Mouse (Mus musculus) neural tube, embryonic 13.5 days (tissue): ENCODE results near the gene Tnik. TPM values are rescaled to one million over a fixed set of nuclear protein-coding genes. Genes with fewer than 3 reads are reported as not detected.
A peak's percentile ranks its signal among the peaks of the same experiment; 100 is the strongest.

ENCODE experiments used
- ATAC-seq: fragments of 200-750 bp; cut with Nextera tagmentation; 2 replicates; pipeline ENCODE4 v1.8.0; 2017; ENCODE audit warnings: low read depth, mild to moderate bottlenecking, moderate TSS enrichment, moderate library complexity
- H3K27ac ChIP-seq: fragments of 300-500 bp; sonication (generic); replicated peaks from 2 replicates; pipeline ENCODE4 v1.5.1; 2015; ENCODE audit warnings: moderate library complexity, mild to moderate bottlenecking, inconsistent platforms
- H3K27me3 ChIP-seq: fragments of 300-500 bp; sonication (generic); 2 replicates; pipeline ENCODE4 v1.6.1; 2015; ENCODE audit warnings: mild to moderate bottlenecking, inconsistent platforms
- H3K36me3 ChIP-seq: fragments of 300-500 bp; sonication (generic); 2 replicates; pipeline ENCODE4 v1.6.1; 2015; ENCODE audit warnings: mild to moderate bottlenecking, inconsistent platforms
- H3K4me1 ChIP-seq: fragments of 300-500 bp; sonication (generic); replicated peaks from 2 replicates; pipeline ENCODE4 v1.6.1; 2015; ENCODE audit warnings: inconsistent platforms
- H3K4me2 ChIP-seq: fragments of 300-500 bp; sonication (generic); 2 replicates; pipeline ENCODE4 v1.6.1; 2015; ENCODE audit warnings: inconsistent platforms, mild to moderate bottlenecking, moderate library complexity
- H3K4me3 ChIP-seq: fragments of 300-500 bp; sonication (generic); 2 replicates; pipeline ENCODE4 v1.5.1; 2015; ENCODE audit warnings: mild to moderate bottlenecking, inconsistent platforms
- H3K9ac ChIP-seq: fragments of 300-500 bp; sonication (generic); 2 replicates; pipeline ENCODE4 v1.6.1; 2015; ENCODE audit warnings: moderate library complexity, mild to moderate bottlenecking, inconsistent platforms
- H3K9me3 ChIP-seq: fragments of 300-500 bp; sonication (generic); 2 replicates; pipeline ENCODE4 v1.6.1; 2016; ENCODE audit warnings: inconsistent platforms
- whole genome bisulfite sequencing: fragments of 180-500 bp; shearing (Covaris S2); methylation state at CpG from one replicate; pipeline ENCODE4 v1.1.7; 2015; 5-methylcytosine and 5-hydroxymethylcytosine counted together
- polyA plus RNA-seq: library from polyadenylated mRNA; unstranded; fragments of >200 nt; fragmentation: Nextera tagmentation; extraction: Ambion mirVana; gene quantifications from 2 replicates; pipeline ENCODE4 v1.2.1, GENCODE M21; 2015

Gene Tnik
- polyA plus RNA-seq, 1 experiment from 2014 or later = 61.2 TPM

DNA sequence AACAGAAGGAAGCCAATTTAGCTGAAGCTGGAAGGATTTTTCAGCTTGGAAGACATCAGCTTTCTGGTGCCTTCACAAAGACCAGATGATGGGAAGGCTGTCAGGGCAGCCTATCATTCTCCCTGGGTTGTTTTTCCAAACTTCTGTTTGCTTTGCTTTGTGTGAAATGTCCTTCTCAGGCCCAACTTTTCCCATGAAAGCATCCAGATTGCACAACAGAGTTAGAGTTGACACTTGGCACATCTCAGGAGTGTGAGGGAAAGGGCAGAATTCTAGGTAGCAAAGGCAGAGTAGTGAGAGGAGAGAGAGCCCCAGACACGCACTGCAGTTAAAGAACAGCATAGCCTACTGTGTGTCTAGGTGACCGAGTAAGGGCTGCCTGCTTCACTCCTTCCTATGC, 194.5 kb downstream of the Tnik start:
- H3K27me3 ChIP-seq = no peaks in the 10 kb centered on the region
- 96% methylated on average over 2 of the region's 2 CpGs for WGBS
- no peak for ATAC-seq
- no peaks in the 10 kb centered on the region for H3K9me3 ChIP-seq
- H3K36me3 ChIP-seq = no peaks in the 10 kb centered on the region
- H3K4me2 ChIP-seq = no peak overlapping the region
- no peak overlapping the region for H3K27ac ChIP-seq
- no peak overlapping the region for H3K4me3 ChIP-seq
- no peaks in the 10 kb centered on the region for H3K4me1 ChIP-seq
- H3K9ac ChIP-seq = no peak overlapping the region

DNA sequence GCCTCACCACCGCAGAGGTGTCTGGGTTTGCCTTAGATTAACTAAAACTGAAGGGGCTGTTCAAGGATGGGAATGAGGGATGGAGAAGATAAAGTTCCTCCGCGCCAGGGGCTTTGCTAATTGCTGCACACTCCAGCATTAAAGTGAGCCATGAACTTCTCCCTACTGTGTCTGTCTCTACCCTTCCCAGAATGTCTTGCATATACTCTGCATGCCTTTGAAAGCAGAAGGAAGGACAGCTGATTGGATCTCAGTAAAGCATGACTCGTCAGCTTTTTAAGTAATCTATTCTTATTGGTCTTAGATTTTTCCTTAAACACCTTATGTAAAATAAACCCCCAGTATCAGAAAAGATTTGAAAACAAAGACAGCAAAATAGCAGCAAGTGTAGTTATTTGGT, 203.7 kb downstream of the Tnik start:
- H3K27me3 ChIP-seq = no peaks in the 10 kb centered on the region
- peaks cover 3% of the 10 kb centered on the region; the same call in 1 of the 2 replicates for H3K4me1 ChIP-seq
- H3K9me3 ChIP-seq = no peaks in the 10 kb centered on the region
- no peak overlapping the region for H3K4me3 ChIP-seq
- 92% methylated on average over 4 of the region's 4 CpGs for WGBS
- H3K9ac ChIP-seq = no peak overlapping the region
- ATAC-seq = no peak
- no peaks in the 10 kb centered on the region for H3K36me3 ChIP-seq
- H3K27ac ChIP-seq = no peak overlapping the region
- no peak overlapping the region for H3K4me2 ChIP-seq

DNA sequence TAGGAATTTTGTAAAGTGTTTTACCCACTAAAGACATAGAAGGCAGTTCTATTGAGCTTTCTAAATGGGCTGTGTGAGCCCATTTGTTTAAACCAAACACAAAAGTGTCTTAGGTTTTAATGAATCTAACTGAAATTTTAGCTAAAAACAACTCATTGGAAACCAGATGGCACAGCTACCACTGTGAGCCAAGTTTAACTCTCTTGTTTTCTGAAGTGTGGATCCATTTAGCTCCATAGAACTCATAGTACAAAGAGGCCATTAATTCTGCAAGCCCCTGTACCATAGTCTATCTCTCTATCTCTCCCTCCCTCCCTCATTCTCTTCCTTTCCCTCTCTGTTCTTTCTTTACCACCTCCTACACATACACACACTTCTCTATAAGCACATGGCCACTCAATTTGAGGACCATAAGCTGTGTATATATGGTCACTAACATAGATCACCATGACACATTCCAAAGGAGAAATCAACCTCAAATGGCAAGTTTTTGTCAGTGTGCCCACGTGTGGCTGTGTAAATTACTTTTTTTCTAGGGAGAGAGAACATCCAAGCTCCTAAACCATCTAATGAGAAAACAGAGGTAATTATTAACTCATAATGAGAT, 204.2 kb downstream of the Tnik start:
- Histone ChIP-seq H3K9ac (no peak overlapping the region), H3K36me3 (no peaks in the 10 kb centered on the region), H3K27ac (no peak overlapping the region), H3K9me3 (no peaks in the 10 kb centered on the region), H3K27me3 (no peaks in the 10 kb centered on the region), H3K4me1 (peaks cover 3% of the 10 kb centered on the region; the same call in 1 of the 2 replicates), H3K4me2 (no peak overlapping the region), H3K4me3 (no peak overlapping the region)
- ATAC-seq = no peak
- WGBS = 48% methylated on average over 1 of the region's 1 CpGs

DNA sequence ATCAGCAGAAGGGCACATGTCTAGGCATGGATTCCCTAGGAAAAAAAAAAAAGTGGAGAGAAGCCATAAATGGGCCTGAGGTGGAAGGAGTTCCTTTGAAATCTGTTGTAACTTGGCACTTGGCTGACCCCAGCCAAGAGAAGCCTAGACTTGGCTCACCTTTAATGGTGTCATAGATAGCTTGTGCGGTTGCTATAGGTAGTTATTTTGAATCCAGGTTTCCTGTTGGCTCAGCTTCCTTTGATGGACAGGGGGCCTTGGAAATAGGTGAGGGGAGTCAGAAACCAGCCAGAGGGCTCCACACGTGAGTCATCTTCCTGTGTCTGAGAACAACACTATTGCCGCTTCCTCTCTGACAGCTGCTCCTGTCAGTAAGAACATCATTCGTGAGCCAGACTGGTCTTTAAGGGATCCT, 204.9 kb downstream of the Tnik start:
- WGBS = 65% methylated on average over 4 of the region's 4 CpGs
- Histone ChIP-seq H3K4me1 (peaks cover 3% of the 10 kb centered on the region; the same call in 1 of the 2 replicates), H3K27me3 (no peaks in the 10 kb centered on the region), H3K27ac (no peak overlapping the region), H3K9ac (no peak overlapping the region), H3K9me3 (no peaks in the 10 kb centered on the region), H3K36me3 (no peaks in the 10 kb centered on the region), H3K4me3 (no peak overlapping the region), H3K4me2 (no peak overlapping the region)
- ATAC-seq = no peak

DNA sequence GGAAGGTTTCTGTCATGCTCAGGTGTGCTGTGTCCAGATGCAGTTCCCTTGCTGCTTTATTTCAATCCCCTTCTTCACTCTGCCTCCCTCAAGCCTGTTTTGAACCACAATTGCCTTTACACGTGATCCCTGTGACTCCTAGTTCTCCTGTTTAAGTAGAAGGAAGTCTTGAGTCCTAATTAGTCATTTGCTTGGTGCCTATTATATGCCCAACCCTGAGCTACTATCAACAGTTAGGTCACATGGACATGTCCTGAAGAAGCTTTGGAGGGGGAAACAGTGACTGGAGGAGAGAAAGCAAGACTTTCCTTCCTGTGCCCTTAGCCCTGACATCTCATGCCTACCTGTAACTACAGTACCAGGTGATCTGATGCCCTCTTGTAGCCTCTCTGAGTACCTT, 210.4 kb downstream of the Tnik start:
- 75% methylated on average over 1 of the region's 1 CpGs for WGBS
- ATAC-seq = no peak
- no peak overlapping the region for H3K4me3 ChIP-seq

DNA sequence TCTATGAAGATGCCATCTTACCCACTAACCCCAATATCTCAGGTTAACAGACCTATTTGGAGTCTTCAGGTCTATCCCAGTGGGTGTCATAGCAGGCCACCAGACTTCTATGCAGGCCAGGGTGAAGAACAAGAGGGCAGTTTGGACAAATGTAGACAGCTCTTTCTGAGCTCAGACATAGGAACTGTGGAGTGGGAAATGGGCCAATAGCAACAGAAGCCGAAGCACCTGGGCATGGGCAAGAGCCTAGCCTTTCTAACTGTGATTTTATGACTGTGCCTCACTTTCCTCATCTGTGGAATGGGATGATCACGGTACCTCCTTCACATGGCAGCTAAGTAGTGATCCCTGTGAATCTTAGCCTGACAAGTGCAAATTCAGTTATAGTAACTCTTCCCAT, 214.4 kb downstream of the Tnik start:
- Histone ChIP-seq H3K4me3 (no peak overlapping the region), H3K4me2 (no peak overlapping the region), H3K9me3 (no peaks in the 10 kb centered on the region), H3K27me3 (no peaks in the 10 kb centered on the region), H3K36me3 (no peaks in the 10 kb centered on the region), H3K4me1 (peaks cover 14% of the 10 kb centered on the region; the same call in 1 of the 2 replicates), H3K27ac (no peak overlapping the region), H3K9ac (no peak overlapping the region)
- ATAC-seq = no peak
- 94% methylated on average over 2 of the region's 2 CpGs for WGBS

More for the DNA sequence above, 210.4 kb downstream of the Tnik start:
- Histone ChIP-seq H3K4me1 (peaks cover 6% of the 10 kb centered on the region; the same call in 1 of the 2 replicates), H3K27me3 (no peaks in the 10 kb centered on the region), H3K27ac (no peak overlapping the region), H3K9ac (no peak overlapping the region), H3K4me2 (no peak overlapping the region), H3K36me3 (no peaks in the 10 kb centered on the region), H3K9me3 (no peaks in the 10 kb centered on the region)

DNA sequence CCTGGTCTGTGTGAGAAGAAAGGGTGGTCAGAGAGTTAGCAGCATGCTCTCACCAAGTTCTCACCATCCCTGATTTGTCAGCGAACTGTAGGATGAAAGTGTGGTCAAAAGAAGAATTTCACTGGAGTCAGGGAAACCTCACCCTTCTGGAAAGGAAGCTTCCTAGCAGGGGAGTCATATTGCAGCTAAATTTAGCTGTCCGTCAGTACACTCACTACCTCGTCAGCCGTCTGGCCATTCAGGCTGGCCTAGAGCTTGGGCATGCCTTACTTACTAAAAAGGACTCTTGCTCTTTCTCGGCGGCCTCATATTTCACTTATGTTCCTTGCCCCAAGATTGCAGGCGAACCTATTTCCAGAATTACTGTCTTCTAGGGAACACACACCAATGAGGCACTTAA, 222.7 kb downstream of the Tnik start:
- H3K27me3 ChIP-seq = no peaks in the 10 kb centered on the region
- H3K36me3 ChIP-seq = 0 out of 2 replicates have a peak, but pooled peaks cover 4% of the 10 kb centered on the region
- ATAC-seq = no peak
- no peak overlapping the region for H3K4me2 ChIP-seq
- no peak overlapping the region for H3K27ac ChIP-seq
- no peak overlapping the region for H3K9ac ChIP-seq
- no peak overlapping the region for H3K4me3 ChIP-seq
- peaks cover 3% of the 10 kb centered on the region; the same call in 1 of the 2 replicates for H3K9me3 ChIP-seq
- peaks cover 24% of the 10 kb centered on the region for H3K4me1 ChIP-seq
- WGBS = 85% methylated on average over 7 of the region's 7 CpGs

DNA sequence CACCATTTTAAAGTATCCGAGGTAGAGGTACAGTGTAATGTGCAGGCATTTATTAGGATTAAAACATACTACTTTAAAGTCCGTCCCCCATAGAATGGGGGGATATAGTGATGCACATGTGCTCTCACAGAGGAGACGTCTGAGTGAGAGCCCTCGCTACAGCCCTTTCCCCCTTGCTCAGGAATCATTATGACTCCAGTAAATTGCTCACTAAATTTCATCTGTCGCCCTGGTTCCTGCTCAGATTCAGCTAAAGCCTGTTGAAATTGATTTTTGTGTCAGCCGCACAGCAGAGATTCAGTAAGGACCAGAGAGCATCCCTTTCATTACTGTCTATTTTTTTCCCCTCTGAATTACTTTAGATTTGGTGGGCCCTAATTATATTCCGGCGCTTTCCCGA, 224.4 kb downstream of the Tnik start:
- 65% methylated on average over 9 of the region's 9 CpGs for WGBS
- 0 out of 2 replicates have a peak overlapping the region, but pooled peaks have one; percentile 26 for H3K9ac ChIP-seq
- peaks cover 3% of the 10 kb centered on the region; the same call in 1 of the 2 replicates for H3K9me3 ChIP-seq
- H3K4me3 ChIP-seq = no peak overlapping the region
- 0 out of 2 replicates have a peak, but pooled peaks cover 4% of the 10 kb centered on the region for H3K36me3 ChIP-seq
- H3K27ac ChIP-seq = peak overlapping the region; percentile 73; the same call in 1 of the 2 replicates
- H3K27me3 ChIP-seq = no peaks in the 10 kb centered on the region
- peak; percentile 50 for ATAC-seq
- H3K4me2 ChIP-seq = no peak overlapping the region
- H3K4me1 ChIP-seq = peaks cover 34% of the 10 kb centered on the region

DNA sequence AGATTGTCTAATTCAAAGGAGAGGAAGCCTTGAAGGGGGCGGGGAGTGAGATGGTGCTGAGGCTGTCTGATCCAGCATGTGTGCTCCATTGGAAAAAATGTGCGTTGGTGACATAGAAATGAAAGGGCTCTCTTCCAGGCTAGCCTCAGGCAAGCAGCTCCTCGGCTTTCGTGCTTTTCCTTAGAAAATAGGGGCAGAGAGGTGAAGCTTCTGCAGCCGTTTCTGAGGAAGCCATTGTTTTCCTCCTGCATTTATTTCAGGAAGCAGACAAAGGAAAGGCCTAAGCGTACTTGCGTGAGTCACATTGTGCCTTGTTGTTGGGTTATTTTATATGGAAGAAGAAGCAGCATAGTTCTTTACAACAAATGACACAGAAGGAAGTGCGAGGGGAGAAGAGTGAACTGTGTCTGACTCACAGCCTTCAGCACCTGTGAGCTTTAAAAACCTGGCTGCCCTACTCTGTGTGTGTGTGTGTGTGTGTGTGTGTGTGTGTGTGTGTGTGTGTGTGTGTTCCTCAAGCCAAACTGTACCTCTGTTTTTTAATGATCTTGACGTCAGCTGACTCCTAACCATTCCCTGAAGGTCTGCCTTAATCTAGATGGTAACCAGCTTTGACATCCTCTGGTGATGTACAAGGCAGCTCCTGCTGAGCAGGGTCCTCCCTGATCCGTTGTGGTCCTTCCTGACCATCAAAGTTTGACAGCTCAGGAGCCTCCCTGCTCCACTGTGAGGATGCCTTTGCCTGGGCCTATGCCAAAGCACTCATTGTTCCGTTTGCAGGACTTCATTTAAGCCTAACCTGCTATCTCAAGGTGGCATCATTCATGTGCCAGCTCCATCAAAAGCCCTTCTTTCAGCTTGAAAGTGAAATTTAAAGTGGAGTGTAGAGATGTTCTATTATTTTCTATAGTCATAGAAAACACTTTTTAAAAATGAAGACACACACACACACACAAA, 228.3 kb downstream of the Tnik start:
- H3K9me3 ChIP-seq = peaks cover 2% of the 10 kb centered on the region; the same call in 1 of the 2 replicates
- no peak for ATAC-seq

DNA sequence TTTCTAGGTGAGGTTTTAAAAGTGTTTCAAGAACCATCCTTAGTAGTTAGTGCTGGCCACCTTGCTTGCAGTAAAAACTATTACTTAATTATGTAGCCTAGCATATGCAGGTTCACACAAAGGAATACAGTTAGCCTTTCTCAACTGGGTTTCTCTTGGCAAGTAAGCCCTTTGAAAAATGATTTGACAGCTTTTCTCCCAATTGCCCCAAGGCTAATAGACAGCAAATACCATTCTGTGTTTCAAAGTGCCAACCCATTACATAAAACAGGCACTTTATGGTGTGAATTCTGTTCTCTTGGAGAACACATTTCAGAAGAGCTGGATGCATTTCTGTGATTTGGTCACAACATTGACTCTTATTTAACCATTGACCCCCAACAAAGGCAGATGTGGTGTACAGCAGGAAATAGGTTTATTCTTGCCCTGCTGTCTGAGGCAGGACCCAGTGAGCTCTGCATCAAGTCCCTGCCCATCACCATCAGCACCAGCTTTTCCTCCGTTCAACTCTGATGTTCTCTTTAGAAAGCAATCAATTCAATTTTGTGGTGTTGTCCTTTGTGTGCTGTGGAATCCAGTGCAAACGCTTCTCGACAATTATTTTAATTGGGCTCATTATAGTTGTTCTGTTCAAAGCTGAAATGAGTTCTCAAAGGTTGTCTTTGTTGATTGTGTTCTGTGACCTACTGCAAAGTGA, 233.9 kb downstream of the Tnik start:
- no peak overlapping the region for H3K4me3 ChIP-seq
- H3K4me1 ChIP-seq = no peaks in the 10 kb centered on the region
- no peak overlapping the region for H3K4me2 ChIP-seq
- ATAC-seq = no peak
- 49% methylated on average over 3 of the region's 3 CpGs for WGBS
- H3K27me3 ChIP-seq = no peaks in the 10 kb centered on the region
- H3K36me3 ChIP-seq = no peaks in the 10 kb centered on the region; the same call in 1 of the 2 replicates
- no peak overlapping the region for H3K9ac ChIP-seq
- no peak overlapping the region; the same call in 1 of the 2 replicates for H3K27ac ChIP-seq
- H3K9me3 ChIP-seq = no peaks in the 10 kb centered on the region

More for the DNA sequence above, 228.3 kb downstream of the Tnik start:
- H3K27ac ChIP-seq = peak overlapping the region; percentile 54
- peak overlapping the region; percentile 9; the same call in 1 of the 2 replicates for H3K9ac ChIP-seq
- peaks cover 29% of the 10 kb centered on the region for H3K4me1 ChIP-seq
- peaks cover 2% of the 10 kb centered on the region; the same call in 1 of the 2 replicates for H3K36me3 ChIP-seq
- WGBS = 33% methylated on average over 11 of the region's 11 CpGs
- no peak overlapping the region for H3K4me3 ChIP-seq
- H3K4me2 ChIP-seq = no peak overlapping the region
- no peaks in the 10 kb centered on the region for H3K27me3 ChIP-seq

DNA sequence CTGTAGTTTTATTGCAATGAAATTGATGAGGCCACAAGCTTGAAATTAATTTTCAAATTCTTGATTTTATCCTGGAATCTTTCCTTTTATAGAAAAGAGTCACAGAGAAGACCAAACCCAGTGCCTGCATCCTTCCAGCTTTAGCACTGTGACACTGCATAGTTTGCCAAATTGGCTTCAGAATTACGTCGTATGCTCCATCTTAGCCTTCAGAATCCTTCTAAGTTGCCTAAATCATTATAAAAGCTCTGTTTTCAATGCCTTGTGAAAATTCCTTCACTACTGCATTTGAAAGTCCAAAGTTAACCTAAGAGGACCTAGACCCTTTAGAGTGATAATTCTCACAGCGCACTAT, 234.5 kb downstream of the Tnik start:
- Histone ChIP-seq H3K27me3 (no peaks in the 10 kb centered on the region), H3K9ac (no peak overlapping the region), H3K9me3 (no peaks in the 10 kb centered on the region), H3K4me2 (no peak overlapping the region), H3K4me3 (no peak overlapping the region), H3K36me3 (no peaks in the 10 kb centered on the region; the same call in 1 of the 2 replicates), H3K4me1 (no peaks in the 10 kb centered on the region), H3K27ac (no peak overlapping the region)
- ATAC-seq = no peak
- WGBS = 95% methylated on average over 3 of the region's 3 CpGs

DNA sequence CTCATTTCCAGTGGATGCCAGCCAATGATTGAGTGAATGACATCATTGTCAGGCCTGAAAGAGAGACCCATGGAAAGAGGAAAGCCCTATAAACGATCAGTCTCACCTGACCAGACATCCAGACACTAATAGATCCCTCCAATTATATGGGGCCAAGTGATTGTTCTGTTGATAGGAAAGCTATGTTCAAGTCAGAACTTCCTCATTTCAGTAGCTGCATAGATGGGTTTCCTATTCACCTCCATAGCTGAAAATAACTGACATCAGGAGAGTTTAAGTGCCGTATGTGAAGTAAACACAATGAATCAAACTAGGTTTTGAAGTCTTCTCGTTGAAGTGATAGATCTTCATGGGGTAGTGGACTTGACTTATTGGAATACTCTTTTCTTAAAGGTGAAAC, 239.7 kb downstream of the Tnik start:
- Histone ChIP-seq H3K27ac (no peak overlapping the region), H3K9ac (no peak overlapping the region), H3K4me1 (no peaks in the 10 kb centered on the region), H3K9me3 (no peaks in the 10 kb centered on the region), H3K36me3 (peaks cover 5% of the 10 kb centered on the region), H3K27me3 (no peaks in the 10 kb centered on the region), H3K4me2 (no peak overlapping the region), H3K4me3 (no peak overlapping the region)
- WGBS = 90% methylated on average over 3 of the region's 3 CpGs
- ATAC-seq = no peak
